Mouse (Mus musculus) liver, postnatal 0 days (tissue): ENCODE results near the gene Tap2.

Experiments used
- CTCF ChIP-seq: sonication (generic); IDR thresholded peaks from 2 replicates; pipeline ENCODE4 v1.5.1; 2016; ENCODE audit warnings: antibody characterized with exemption, low read depth
- EP300 ChIP-seq: IDR thresholded peaks from 2 replicates; pipeline ENCODE4 v1.6.1; 2016; ENCODE audit warnings: antibody characterized with exemption, low read depth, mild to moderate bottlenecking

DNA sequence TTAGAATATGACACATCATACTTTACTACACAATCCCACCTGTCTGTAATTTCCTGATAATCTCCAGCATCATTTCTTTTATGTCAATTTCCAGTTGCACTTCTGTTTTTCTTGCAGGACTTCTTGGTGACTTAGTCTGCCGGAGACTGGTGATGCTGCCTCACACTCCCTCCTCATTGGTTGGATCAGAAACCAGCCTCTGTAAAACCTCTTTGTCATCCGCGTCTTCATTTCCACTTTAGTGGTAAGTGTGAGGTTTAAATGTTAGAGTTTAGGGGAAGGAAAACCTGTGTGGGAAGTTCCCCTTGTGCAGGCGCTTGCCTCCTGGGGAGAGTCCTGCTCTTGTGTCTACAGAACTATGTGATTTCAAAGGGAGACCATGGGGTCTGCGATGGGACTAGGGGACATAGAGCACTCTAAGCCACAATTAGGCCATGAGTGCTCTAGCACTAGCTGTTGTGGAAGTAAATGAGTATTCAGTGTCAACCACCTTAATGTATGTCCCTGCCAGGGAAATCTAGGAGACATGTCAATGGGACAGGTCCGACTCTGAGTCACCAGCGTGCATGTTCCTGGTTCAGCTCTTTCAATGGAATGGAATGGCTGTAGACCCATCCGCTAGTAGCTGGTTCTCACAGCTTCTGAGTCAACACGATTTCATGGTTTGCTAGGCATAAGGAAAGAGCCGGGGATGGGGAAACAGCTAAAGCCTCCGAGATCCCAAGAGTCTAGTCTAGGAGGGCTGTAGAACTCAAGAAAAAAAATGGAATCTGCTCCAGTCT lies 54.5 kb downstream of the Tap2 start, which contains the start of gene H2-Ab1:
- TF ChIP-seq CTCF (no peak), EP300 (no peak)
